Mouse (Mus musculus) midbrain, postnatal 0 days (tissue): ENCODE results near the gene Tlx2. TPM values are rescaled to one million over a fixed set of nuclear protein-coding genes. Genes with fewer than 3 reads are reported as not detected.

Experiments used
- ATAC-seq: fragments of 200-750 bp; cut with Nextera tagmentation; 2 replicates; pipeline ENCODE4 v1.8.0; 2017; ENCODE audit warnings: moderate number of reproducible peaks, mild to moderate bottlenecking, moderate TSS enrichment, moderate library complexity; ENCODE audit not compliant: low FRiP score
- DNase-seq: peaks from one replicate; pipeline ENCODE4 v3.0.0-alpha.2; 2015; ENCODE audit warnings: low spot score
- H3K27ac ChIP-seq: fragments of 300-500 bp; sonication (generic); 2 replicates; pipeline ENCODE4 v1.5.1; 2014; ENCODE audit warnings: low read depth, mild to moderate bottlenecking, low read length, mixed read lengths
- H3K27me3 ChIP-seq: fragments of 300-500 bp; sonication (generic); 2 replicates; pipeline ENCODE4 v1.6.1; 2014; ENCODE audit warnings: low read length, control low read depth, mixed read lengths; ENCODE audit not compliant: insufficient read depth
- H3K36me3 ChIP-seq: fragments of 300-500 bp; sonication (generic); 2 replicates; pipeline ENCODE4 v1.6.1; 2014; ENCODE audit warnings: low read length, control low read depth, mixed read lengths; ENCODE audit not compliant: insufficient read depth
- H3K4me1 ChIP-seq: fragments of 300-500 bp; sonication (generic); 2 replicates; pipeline ENCODE4 v1.6.1; 2014; ENCODE audit warnings: mild to moderate bottlenecking, control low read depth, antibody characterized with exemption, low read length, mixed read lengths; ENCODE audit not compliant: insufficient read depth
- H3K4me2 ChIP-seq: fragments of 300-500 bp; sonication (generic); 2 replicates; pipeline ENCODE4 v1.6.1; 2014; ENCODE audit warnings: low read depth, mild to moderate bottlenecking, low read length, mixed read lengths; ENCODE audit not compliant: poor library complexity, severe bottlenecking
- H3K4me3 ChIP-seq: fragments of 300-500 bp; sonication (generic); 2 replicates; pipeline ENCODE4 v1.5.1; 2014; ENCODE audit warnings: low read depth, mild to moderate bottlenecking, low read length, moderate library complexity
- H3K9ac ChIP-seq: fragments of 300-500 bp; sonication (generic); replicated peaks from 2 replicates; pipeline ENCODE4 v1.6.1; 2014; ENCODE audit warnings: mild to moderate bottlenecking, low read length, moderate library complexity, mixed read lengths; ENCODE audit not compliant: poor library complexity, severe bottlenecking
- H3K9me3 ChIP-seq: fragments of 300-500 bp; sonication (generic); 2 replicates; pipeline ENCODE4 v1.6.1; 2016; ENCODE audit warnings: low read length, control low read depth
- CTCF ChIP-seq: IDR thresholded peaks from 2 replicates; pipeline ENCODE4 v1.5.1; 2016; ENCODE audit warnings: antibody characterized with exemption, mild to moderate bottlenecking
- WGBS: fragments of 180-500 bp; shearing (Covaris S2); extraction: QIAGEN DNeasy Blood & Tissue Kit; methylation state at CpG from one replicate; pipeline ENCODE4 v1.1.7; 2014; 5-methylcytosine and 5-hydroxymethylcytosine counted together
- polyA plus RNA-seq: library from polyadenylated mRNA; unstranded; fragments of >200 nt; fragmentation: Nextera tagmentation; extraction: Ambion mirVana; gene quantifications from 2 replicates; pipeline ENCODE4 v1.2.1, GENCODE M21; 2015
- total RNA-seq: library from RNA; depleted of rRNA; stranded (reverse); fragments of >200 nt; gene quantifications from 2 replicates; pipeline ENCODE4 v1.2.3, GENCODE M21; 2014

The Tlx2 gene
- total and polyA plus RNA-seq, 2 experiments from 2014 or later: not detected

DNA sequence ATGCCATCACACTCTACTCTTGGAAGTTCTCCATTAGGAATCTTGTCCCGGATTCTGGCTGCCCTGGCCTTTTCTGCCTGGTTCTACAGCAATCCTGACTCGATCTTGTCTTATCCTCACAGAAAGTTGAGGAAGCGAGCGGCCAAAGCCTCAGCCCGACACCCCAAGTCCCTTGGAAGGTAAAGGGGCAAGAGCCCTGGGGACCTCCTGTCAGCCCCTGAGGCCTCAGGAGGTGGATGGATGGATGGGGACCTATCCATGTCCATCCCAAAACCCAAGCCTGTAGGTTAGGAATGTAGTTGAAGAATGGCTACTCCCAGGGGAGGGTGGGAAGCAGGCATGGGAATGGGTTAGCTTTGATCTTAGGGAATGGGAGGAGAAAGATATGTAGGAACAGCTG lies 26.1 kb downstream of the Tlx2 start:
- Histone ChIP-seq H3K4me1 (no peaks in the 10 kb centered on the region), H3K4me2 (no peak overlapping the region), H3K9ac (no peak overlapping the region), H3K4me3 (no peak overlapping the region), H3K36me3 (no peaks in the 10 kb centered on the region), H3K9me3 (no peaks in the 10 kb centered on the region), H3K27ac (no peak overlapping the region), H3K27me3 (no peaks in the 10 kb centered on the region)
- no peak for ATAC-seq
- TF ChIP-seq CTCF: no peak
- WGBS: 87% methylated on average over 5 of the region's 5 CpGs
- no peak for DNase-seq

GRCm38 (mm10) chr6:83043561-83043960 lies 26.5 kb downstream of the Tlx2 start:
- 65% methylated on average over 6 of the region's 6 CpGs for WGBS
- DNase-seq: no peak
- no peaks in the 10 kb centered on the region for H3K27me3 ChIP-seq
- H3K27ac ChIP-seq: no peak overlapping the region
- no peak overlapping the region for H3K4me3 ChIP-seq
- no peak overlapping the region for H3K4me2 ChIP-seq
- 0 out of 2 replicates have a peak, but pooled peaks cover 3% of the 10 kb centered on the region for H3K4me1 ChIP-seq
- no peak overlapping the region for H3K9ac ChIP-seq
- TF ChIP-seq CTCF: no peak
- H3K36me3 ChIP-seq: no peaks in the 10 kb centered on the region
- ATAC-seq: no peak
- no peaks in the 10 kb centered on the region for H3K9me3 ChIP-seq

- H3K27ac ChIP-seq: no peak overlapping the region
- no peak overlapping the region for H3K9ac ChIP-seq
- no peak overlapping the region for H3K4me2 ChIP-seq
- H3K27me3 ChIP-seq: no peaks in the 10 kb centered on the region
- no peaks in the 10 kb centered on the region for H3K36me3 ChIP-seq
- no peaks in the 10 kb centered on the region for H3K9me3 ChIP-seq
- ATAC-seq (no peak), DNase-seq (no peak)
- 0 out of 2 replicates have a peak, but pooled peaks cover 5% of the 10 kb centered on the region for H3K4me1 ChIP-seq
- WGBS: 77% methylated on average over 5 of the region's 5 CpGs
- TF ChIP-seq CTCF: no peak
- no peak overlapping the region for H3K4me3 ChIP-seq
Measured at GRCm38 (mm10) chr6:83040601-83041000, 29.5 kb downstream of the Tlx2 start.

DNA sequence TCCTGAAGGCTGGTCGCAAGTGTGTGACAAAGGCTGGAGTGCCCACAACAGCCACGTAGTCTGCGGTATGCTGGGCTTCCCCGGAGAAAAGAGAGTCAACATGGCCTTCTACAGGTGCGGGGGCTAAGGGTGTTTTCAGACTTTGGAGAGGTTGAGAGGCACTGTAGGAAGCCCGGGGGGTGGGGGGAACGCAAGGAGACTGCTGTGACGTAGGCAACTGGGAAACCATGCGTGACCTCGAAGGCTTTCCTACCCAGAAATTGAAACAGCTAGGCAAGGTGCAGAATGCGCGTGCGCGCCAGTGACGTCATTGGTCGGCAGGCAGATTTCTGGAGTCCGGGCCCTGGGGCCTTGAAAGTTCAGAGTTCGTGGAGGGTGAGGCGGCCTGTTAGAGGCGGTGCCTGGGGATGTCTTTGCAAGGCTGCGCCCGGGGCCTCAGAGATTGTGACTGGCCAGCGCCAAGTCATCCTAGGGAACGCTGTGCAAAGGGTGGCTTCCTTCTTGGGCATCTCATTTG lies 31.5 kb downstream of the Tlx2 start:
- peak overlapping the region; percentile 23; the same call in 1 of the 2 replicates for H3K4me3 ChIP-seq
- peaks cover 11% of the 10 kb centered on the region for H3K27me3 ChIP-seq
- no peaks in the 10 kb centered on the region for H3K36me3 ChIP-seq
- 9% methylated on average over 24 of the region's 24 CpGs for WGBS
- no peaks in the 10 kb centered on the region for H3K9me3 ChIP-seq
- peak; percentile 77 for DNase-seq
- peak; percentile 60 for ATAC-seq
- no peak for TF ChIP-seq CTCF
- H3K4me2 ChIP-seq: peak overlapping the region; percentile 54
- H3K4me1 ChIP-seq: peaks cover 5% of the 10 kb centered on the region; the same call in 1 of the 2 replicates
- H3K9ac ChIP-seq: no peak overlapping the region
- H3K27ac ChIP-seq: no peak overlapping the region

- 84% methylated on average over 8 of the region's 8 CpGs for WGBS
- Histone ChIP-seq H3K4me3 (no peak overlapping the region), H3K27me3 (peaks cover 22% of the 10 kb centered on the region), H3K4me1 (peaks cover 11% of the 10 kb centered on the region; the same call in 1 of the 2 replicates), H3K4me2 (no peak overlapping the region), H3K9ac (no peak overlapping the region), H3K36me3 (no peaks in the 10 kb centered on the region), H3K9me3 (no peaks in the 10 kb centered on the region), H3K27ac (no peak overlapping the region)
- no peak for DNase-seq
- no peak for TF ChIP-seq CTCF
- ATAC-seq: no peak
Measured at GRCm38 (mm10) chr6:83037188-83037587, 32.9 kb downstream of the Tlx2 start.

DNA sequence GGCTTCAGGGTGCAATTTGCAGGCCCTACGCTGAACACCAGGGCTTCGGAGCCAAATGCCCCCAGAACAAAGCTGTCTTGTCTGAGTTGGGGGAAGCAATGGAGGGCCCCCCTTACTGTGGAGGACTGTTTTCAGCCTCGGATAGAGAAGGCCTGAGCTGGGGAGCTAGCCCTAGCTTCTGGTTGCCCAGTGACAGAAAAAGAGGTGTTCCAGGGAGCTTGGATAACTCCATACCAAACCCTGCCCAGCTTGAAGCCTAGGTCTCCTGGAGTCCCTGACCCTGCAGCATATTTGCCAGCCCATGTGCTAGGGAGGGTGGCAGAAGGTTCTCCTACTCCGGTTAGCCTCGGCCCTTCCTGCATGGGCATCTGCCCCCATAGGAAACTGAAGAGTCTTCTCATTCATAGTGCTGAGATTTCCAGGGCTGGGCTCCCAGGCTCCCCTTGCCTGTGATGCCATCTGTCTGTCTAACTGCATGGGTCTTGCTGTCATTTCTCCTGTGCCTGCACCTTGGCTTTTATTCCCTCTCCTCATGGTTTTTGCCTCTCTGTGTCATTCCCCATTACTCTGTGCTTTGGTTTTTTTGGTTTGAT lies 35.5 kb downstream of the Tlx2 start:
- no peaks in the 10 kb centered on the region for H3K36me3 ChIP-seq
- H3K9ac ChIP-seq: no peak overlapping the region
- no peak for TF ChIP-seq CTCF
- no peaks in the 10 kb centered on the region for H3K9me3 ChIP-seq
- WGBS: 29% methylated on average over 5 of the region's 5 CpGs
- H3K4me2 ChIP-seq: peak overlapping the region; percentile 76
- ATAC-seq (no peak), DNase-seq (no peak)
- peak overlapping the region; percentile 43; the same call in 1 of the 2 replicates for H3K4me3 ChIP-seq
- peaks cover 36% of the 10 kb centered on the region for H3K27me3 ChIP-seq
- H3K27ac ChIP-seq: peak overlapping the region; percentile 59; the same call in 1 of the 2 replicates
- H3K4me1 ChIP-seq: peaks cover 11% of the 10 kb centered on the region; the same call in 1 of the 2 replicates
